ENCODE assay signal across 12 mouse cellular contexts in the genomic region with DNA sequence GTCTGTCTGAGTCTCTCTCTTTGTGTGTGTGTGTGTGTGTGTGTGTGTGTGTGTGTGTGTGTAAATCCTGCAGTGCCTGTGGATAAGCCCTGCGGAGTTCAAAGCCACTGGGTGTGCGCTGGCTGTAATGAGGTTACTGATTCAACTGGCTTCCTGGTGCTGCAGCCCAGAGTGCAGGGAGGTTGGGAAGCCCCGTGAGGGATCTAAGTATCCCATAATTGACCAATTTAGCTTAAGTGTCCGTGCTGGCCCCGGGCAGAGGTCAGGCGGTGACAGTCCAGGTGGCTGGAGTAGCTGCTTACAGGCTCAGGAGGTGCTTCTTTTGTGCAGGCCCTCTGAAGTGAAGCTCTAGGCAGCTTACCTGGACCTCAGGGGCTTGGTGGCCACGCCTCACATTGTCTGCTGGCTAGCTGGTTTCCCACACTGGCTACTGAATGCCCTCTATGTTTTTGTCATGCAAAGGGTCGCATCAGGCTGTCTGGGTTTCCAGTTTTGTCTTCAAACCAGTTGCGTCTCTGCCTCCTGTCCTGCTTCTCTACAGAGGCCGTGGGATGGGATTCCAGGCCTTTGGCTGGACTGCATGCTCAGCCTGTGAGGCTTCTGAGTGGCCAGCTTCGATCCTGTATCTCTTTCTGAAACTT. TPM values are rescaled to one million over a fixed set of nuclear protein-coding genes. Genes with fewer than 3 reads are reported as not detected.
DNase-seq lines count a peak whose midpoint lies in the region; ATAC-seq lines count a peak whose summit lies in the region.
"Had no signal": no experiment of that assay in that cellular context is flagged by ENCODE, and none has a peak within 500 bp of the region (broad histone marks: within the 10 kb centered on the region; RNA-seq: fewer than 3 reads in every experiment).

No protein-coding gene starts in this region.

- no peaks in the 10 kb centered on the region for H3K36me3 ChIP-seq in forebrain, embryonic 13.5 days (ENCODE audit: poor library complexity, severe bottlenecking)
- H3K36me3 ChIP-seq in forebrain, embryonic 14.5 days (ENCODE audit: control insufficient read depth, insufficient read depth, low read length) = no peaks in the 10 kb centered on the region
- H3K36me3 ChIP-seq in embryonic facial prominence, embryonic 13.5 days = no peaks in the 10 kb centered on the region
- H3K36me3 ChIP-seq in limb, embryonic 12.5 days = no peaks in the 10 kb centered on the region
- H3K36me3 ChIP-seq: forebrain, embryonic 15.5 days; midbrain, embryonic 12.5 days had no signal

- H3K27ac ChIP-seq in forebrain, embryonic 13.5 days = no peak overlapping the region
- H3K27ac ChIP-seq in forebrain, embryonic 14.5 days (ENCODE audit: low read depth, low read length) = no peak overlapping the region
- no peak overlapping the region for H3K27ac ChIP-seq in embryonic facial prominence, embryonic 13.5 days
- H3K27ac ChIP-seq in limb, embryonic 12.5 days = 0 out of 2 replicates have a peak overlapping the region, but pooled peaks have one; percentile 17
- H3K27ac ChIP-seq: forebrain, embryonic 15.5 days; midbrain, embryonic 12.5 days had no signal

- DNase-seq in forebrain, embryonic 14.5 days (ENCODE audit: low spot score) = no peak
- peak; percentile 75 for DNase-seq in kidney, adult 9 months
- DNase-seq in kidney, postnatal 10 days = no peak
- DNase-seq in cerebellum, adult 9-11 months = no peak
- no peak for DNase-seq in natural killer cell, adult 2 months (ENCODE audit: low spot score in 2 of 2)
- DNase-seq: B cell, adult 2 months; lung, embryonic 14.5 days had no signal

- WGBS in forebrain, embryonic 13.5 days = 18% methylated on average over 11 of the region's 11 CpGs
- 22% methylated on average over 11 of the region's 11 CpGs for WGBS in forebrain, embryonic 14.5 days
- 32% methylated on average over 11 of the region's 11 CpGs for WGBS in embryonic facial prominence, embryonic 13.5 days
- WGBS in limb, embryonic 12.5 days = 42% methylated on average over 11 of the region's 11 CpGs

- peaks cover 51% of the 10 kb centered on the region for H3K4me1 ChIP-seq in forebrain, embryonic 13.5 days
- peaks cover 24% of the 10 kb centered on the region for H3K4me1 ChIP-seq in forebrain, embryonic 14.5 days (ENCODE audit: control insufficient read depth, insufficient read depth, low read length)
- H3K4me1 ChIP-seq in embryonic facial prominence, embryonic 13.5 days = peaks cover 90% of the 10 kb centered on the region
- peaks cover 92% of the 10 kb centered on the region for H3K4me1 ChIP-seq in limb, embryonic 12.5 days (replicated peaks)

- 0 out of 2 replicates have a peak overlapping the region, but pooled peaks have one; percentile 12 for H3K9ac ChIP-seq in forebrain, embryonic 13.5 days
- H3K9ac ChIP-seq in forebrain, embryonic 14.5 days (ENCODE audit: low read length) = no peak overlapping the region
- peak overlapping the region; percentile 47; the same call in 1 of the 2 replicates for H3K9ac ChIP-seq in embryonic facial prominence, embryonic 13.5 days
- H3K9ac ChIP-seq in limb, embryonic 12.5 days (replicated peaks) = peak overlapping the region; percentile 42; the same call in 1 of the 2 replicates
- H3K9ac ChIP-seq: forebrain, embryonic 15.5 days; lung, embryonic 14.5 days; midbrain, embryonic 12.5 days had no signal

- no peak overlapping the region for H3K4me3 ChIP-seq in forebrain, embryonic 13.5 days
- H3K4me3 ChIP-seq in forebrain, embryonic 14.5 days (ENCODE audit: low read depth, low read length) = no peak overlapping the region
- H3K4me3 ChIP-seq in embryonic facial prominence, embryonic 13.5 days = no peak overlapping the region
- H3K4me3 ChIP-seq in limb, embryonic 12.5 days (replicated peaks) = no peak overlapping the region
- H3K4me3 ChIP-seq: forebrain, embryonic 15.5 days; midbrain, embryonic 12.5 days had no signal

- H3K27me3 ChIP-seq in forebrain, embryonic 13.5 days = 0 out of 2 replicates have a peak, but pooled peaks cover 3% of the 10 kb centered on the region
- no peaks in the 10 kb centered on the region for H3K27me3 ChIP-seq in forebrain, embryonic 14.5 days (replicated peaks; ENCODE audit: control insufficient read depth, insufficient read depth, low read length)
- no peaks in the 10 kb centered on the region for H3K27me3 ChIP-seq in embryonic facial prominence, embryonic 13.5 days
- H3K27me3 ChIP-seq in limb, embryonic 12.5 days = no peaks in the 10 kb centered on the region
- H3K27me3 ChIP-seq: forebrain, embryonic 15.5 days had no signal

- H3K4me2 ChIP-seq in forebrain, embryonic 13.5 days = no peak overlapping the region
- H3K4me2 ChIP-seq in forebrain, embryonic 14.5 days (ENCODE audit: low read length) = no peak overlapping the region
- H3K4me2 ChIP-seq in embryonic facial prominence, embryonic 13.5 days = no peak overlapping the region
- H3K4me2 ChIP-seq in limb, embryonic 12.5 days = no peak overlapping the region
- H3K4me2 ChIP-seq: forebrain, embryonic 15.5 days; lung, embryonic 14.5 days; midbrain, embryonic 12.5 days had no signal

- H3K9me3 ChIP-seq in forebrain, embryonic 13.5 days (replicated peaks) = no peaks in the 10 kb centered on the region
- H3K9me3 ChIP-seq in forebrain, embryonic 14.5 days (replicated peaks; ENCODE audit: control insufficient read depth, low read length) = no peaks in the 10 kb centered on the region
- no peaks in the 10 kb centered on the region for H3K9me3 ChIP-seq in embryonic facial prominence, embryonic 13.5 days
- H3K9me3 ChIP-seq in limb, embryonic 12.5 days = no peaks in the 10 kb centered on the region
- H3K9me3 ChIP-seq: forebrain, embryonic 15.5 days; midbrain, embryonic 12.5 days had no signal

- ATAC-seq in forebrain, embryonic 13.5 days = no peak
- no peak for ATAC-seq in forebrain, embryonic 14.5 days
- ATAC-seq in embryonic facial prominence, embryonic 13.5 days (ENCODE audit: insufficient number of reproducible peaks, insufficient read depth, low FRiP score, low TSS enrichment, low read depth) = no peak
- ATAC-seq in limb, embryonic 12.5 days (ENCODE audit: insufficient number of reproducible peaks, insufficient read depth, low FRiP score, low TSS enrichment, low read depth) = no peak
- ATAC-seq: forebrain, embryonic 15.5 days had no signal

RNA-seq across cellular contexts. Expression of a gene that starts 7.9 kb away (rescaled TPM):
- polyA plus RNA-seq in forebrain, embryonic 13.5 days (2015; fragmentation: Nextera tagmentation; extraction: Ambion mirVana) = 4.3 and 4.9 TPM in 2 replicates
- 2.0 and 2.6 TPM in 2 replicates for polyA plus RNA-seq in forebrain, embryonic 14.5 days (2014; fragmentation: Nextera tagmentation; extraction: Ambion mirVana)
- 16.7 and 18.7 TPM in 2 replicates for polyA plus RNA-seq in embryonic facial prominence, embryonic 13.5 days (2015; fragmentation: Nextera tagmentation; extraction: Ambion mirVana)
- polyA plus RNA-seq in limb, embryonic 12.5 days (2016; fragmentation: Nextera tagmentation; extraction: Ambion mirVana) = 15.3 and 15.7 TPM in 2 replicates
